Mouse (Mus musculus) limb, embryonic 11.5 days (tissue): ENCODE results near the gene Prr29. TPM values are rescaled to one million over a fixed set of nuclear protein-coding genes. Genes with fewer than 3 reads are reported as not detected.
A peak's percentile ranks its signal among the peaks of the same experiment; 100 is the strongest.
"Not testable (repeated sequence)": the region's sequence is repeated elsewhere in the genome, so short reads cannot be mapped to it uniquely, and the experiment has no call there.

ENCODE experiments used
- ATAC-seq: fragments of 200-750 bp; cut with Nextera tagmentation; 2 replicates; pipeline ENCODE4 v1.8.0; 2017; ENCODE audit warnings: low read depth; ENCODE audit not compliant: insufficient number of reproducible peaks, low FRiP score, low TSS enrichment
- DNase-seq: peaks from one replicate; pipeline ENCODE4 v3.0.0-alpha.2; 2015; ENCODE audit warnings: low spot score
- H3K27ac ChIP-seq: fragments of 300-500 bp; sonication (generic); replicated peaks from 2 replicates; pipeline ENCODE4 v1.5.1; 2014; ENCODE audit warnings: low read depth, mild to moderate bottlenecking, low read length
- H3K27me3 ChIP-seq: fragments of 300-500 bp; sonication (generic); 2 replicates; pipeline ENCODE4 v1.6.1; 2014; ENCODE audit warnings: mild to moderate bottlenecking, low read length, mixed read lengths; ENCODE audit not compliant: control insufficient read depth, insufficient read depth
- H3K36me3 ChIP-seq: fragments of 300-500 bp; sonication (generic); 2 replicates; pipeline ENCODE4 v1.6.1; 2014; ENCODE audit warnings: mild to moderate bottlenecking, low read length, moderate library complexity, mixed read lengths; ENCODE audit not compliant: control insufficient read depth, insufficient read depth
- H3K4me1 ChIP-seq: fragments of 300-500 bp; sonication (generic); 2 replicates; pipeline ENCODE4 v1.6.1; 2014; ENCODE audit warnings: low read length, mixed read lengths; ENCODE audit not compliant: control insufficient read depth, insufficient read depth
- H3K4me2 ChIP-seq: fragments of 300-500 bp; sonication (generic); 2 replicates; pipeline ENCODE4 v1.6.1; 2014; ENCODE audit warnings: low read depth, mild to moderate bottlenecking, moderate library complexity; ENCODE audit not compliant: severe bottlenecking
- H3K4me3 ChIP-seq: fragments of 300-500 bp; sonication (generic); 2 replicates; pipeline ENCODE4 v1.5.1; 2014; ENCODE audit warnings: low read depth, low read length
- H3K9ac ChIP-seq: fragments of 300-500 bp; sonication (generic); 2 replicates; pipeline ENCODE4 v1.6.1; 2014; ENCODE audit warnings: mild to moderate bottlenecking, low read length
- H3K9me3 ChIP-seq: fragments of 300-500 bp; sonication (generic); 2 replicates; pipeline ENCODE4 v1.6.1; 2016; ENCODE audit warnings: low read length; ENCODE audit not compliant: control insufficient read depth
- WGBS: fragments of 180-500 bp; shearing (Covaris S2); extraction: QIAGEN DNeasy Blood & Tissue Kit; methylation state at CpG from one replicate; pipeline ENCODE4 v1.1.7; 2014; 5-methylcytosine and 5-hydroxymethylcytosine counted together
- polyA plus RNA-seq: library from polyadenylated mRNA; unstranded; fragments of >200 nt; fragmentation: Nextera tagmentation; extraction: Ambion mirVana; gene quantifications from 2 replicates; pipeline ENCODE4 v1.2.1, GENCODE M21; 2014

Prr29 gene
- polyA plus RNA-seq, 1 experiment from 2014 or later, result not detected

DNA sequence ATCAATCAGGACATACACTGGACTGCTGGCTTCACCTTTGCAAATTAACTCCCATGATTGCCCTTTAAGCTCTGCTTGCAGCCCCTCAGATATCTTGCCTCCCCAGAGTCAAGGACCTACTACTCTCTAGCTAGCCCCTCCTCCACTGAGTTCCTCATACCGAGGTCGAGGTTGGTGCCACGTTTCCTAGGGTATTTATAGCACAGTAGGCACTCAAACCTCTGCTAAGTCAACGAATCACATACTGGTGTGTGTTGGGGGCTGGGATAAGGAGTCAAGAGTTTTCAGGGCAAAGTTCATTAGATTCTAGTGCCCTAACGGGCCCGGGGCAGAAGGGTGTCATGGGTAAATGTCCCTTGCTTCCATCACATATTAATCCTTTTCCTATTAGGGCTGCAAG, 36.1 kb upstream of the Prr29 start:
- Histone ChIP-seq H3K36me3 (no peaks in the 10 kb centered on the region), H3K9me3 (no peaks in the 10 kb centered on the region), H3K27me3 (no peaks in the 10 kb centered on the region), H3K4me3 (no peak overlapping the region), H3K27ac (no peak overlapping the region), H3K9ac (no peak overlapping the region), H3K4me2 (no peak overlapping the region), H3K4me1 (0 out of 2 replicates have a peak, but pooled peaks cover 2% of the 10 kb centered on the region)
- ATAC-seq, result no peak
- DNase-seq, result no peak
- WGBS, result 66% methylated on average over 6 of the region's 6 CpGs

DNA sequence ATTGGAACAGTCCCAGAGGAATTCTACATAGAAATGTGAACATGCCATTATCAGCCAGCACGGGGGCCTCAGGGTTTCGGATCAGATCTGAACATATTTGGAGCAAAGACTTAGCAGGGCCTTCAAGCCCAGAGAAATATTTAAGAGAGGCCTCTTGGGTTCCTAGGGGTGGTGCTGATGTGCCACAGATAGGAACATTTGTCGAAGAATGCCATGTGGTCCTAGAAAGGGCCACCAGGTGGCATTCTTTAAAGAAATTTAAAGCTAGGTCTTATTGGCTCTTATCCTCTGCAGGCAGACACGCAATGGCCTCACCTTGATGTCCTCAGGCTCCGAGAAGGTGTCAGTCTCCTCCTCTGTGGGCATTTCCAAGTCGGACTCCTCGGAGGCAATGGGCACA, 35.6 kb upstream of the Prr29 start:
- 60% methylated on average over 7 of the region's 7 CpGs for WGBS
- ATAC-seq (no peak), DNase-seq (peak; percentile 48)
- H3K36me3 ChIP-seq, result no peaks in the 10 kb centered on the region
- no peak overlapping the region for H3K4me3 ChIP-seq
- no peak overlapping the region for H3K4me2 ChIP-seq
- 0 out of 2 replicates have a peak, but pooled peaks cover 2% of the 10 kb centered on the region for H3K4me1 ChIP-seq
- H3K27me3 ChIP-seq, result no peaks in the 10 kb centered on the region
- no peak overlapping the region for H3K9ac ChIP-seq
- H3K9me3 ChIP-seq, result no peaks in the 10 kb centered on the region
- no peak overlapping the region for H3K27ac ChIP-seq

GRCm38 (mm10) chr11:106332458-106332857, 32.8 kb upstream of the Prr29 start:
- no peak for ATAC-seq
- no peak overlapping the region for H3K4me2 ChIP-seq
- no peaks in the 10 kb centered on the region for H3K9me3 ChIP-seq
- H3K9ac ChIP-seq, result no peak overlapping the region
- H3K27me3 ChIP-seq, result no peaks in the 10 kb centered on the region
- H3K4me3 ChIP-seq, result no peak overlapping the region
- no peaks in the 10 kb centered on the region for H3K36me3 ChIP-seq
- 0 out of 2 replicates have a peak, but pooled peaks cover 2% of the 10 kb centered on the region for H3K4me1 ChIP-seq
- no peak for DNase-seq
- H3K27ac ChIP-seq, result no peak overlapping the region
- WGBS, result 56% methylated on average over 4 of the region's 4 CpGs

DNA sequence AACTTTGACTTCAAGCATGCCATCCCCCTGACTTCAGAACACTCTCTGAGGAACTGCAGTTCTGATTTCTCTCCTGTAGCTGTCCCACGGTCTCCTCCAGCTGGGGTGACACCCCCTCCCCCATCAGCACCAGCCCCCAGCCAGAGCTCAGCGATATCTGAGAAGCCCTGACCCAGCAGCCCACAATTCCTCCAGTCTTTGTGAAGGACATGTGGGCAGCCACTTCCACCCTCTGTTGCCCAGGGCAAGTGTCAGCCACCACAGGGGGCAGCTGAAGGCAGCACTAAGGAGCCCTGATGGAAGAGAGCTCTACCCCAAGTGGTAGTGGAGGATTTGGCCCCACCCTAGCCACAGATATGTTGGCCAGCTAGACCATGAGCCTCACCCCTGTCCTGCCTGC, 31.2 kb upstream of the Prr29 start:
- Histone ChIP-seq H3K27me3 (no peaks in the 10 kb centered on the region), H3K9ac (no peak overlapping the region), H3K4me3 (no peak overlapping the region), H3K27ac (no peak overlapping the region), H3K9me3 (no peaks in the 10 kb centered on the region), H3K4me1 (0 out of 2 replicates have a peak, but pooled peaks cover 2% of the 10 kb centered on the region), H3K4me2 (no peak overlapping the region), H3K36me3 (no peaks in the 10 kb centered on the region)
- DNase-seq, result no peak
- WGBS, result 9% methylated on average over 2 of the region's 2 CpGs
- no peak for ATAC-seq

- H3K9ac ChIP-seq, result no peak overlapping the region
- 86% methylated on average over 5 of the region's 5 CpGs for WGBS
Measured at GRCm38 (mm10) chr11:106338029-106338428, 27.2 kb upstream of the Prr29 start.

DNA sequence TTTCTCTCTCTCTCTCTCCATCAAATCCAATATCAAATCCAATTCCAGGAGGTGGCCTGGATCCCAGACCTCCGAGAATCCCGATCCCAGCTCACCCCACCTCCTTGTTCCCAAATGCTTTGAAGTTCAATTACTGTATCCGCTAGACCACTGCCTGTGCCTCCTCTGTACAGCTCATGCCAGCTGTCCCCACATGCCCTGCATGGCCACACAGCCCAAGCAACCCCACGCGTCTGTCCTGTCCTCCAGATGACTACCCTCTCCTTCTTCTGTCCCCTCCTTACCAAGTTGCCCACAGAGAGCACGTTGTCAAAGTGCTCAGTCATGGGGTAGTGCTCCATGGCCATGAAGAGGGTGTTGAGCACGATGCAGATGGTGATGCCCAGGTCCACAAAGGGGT, 26.4 kb upstream of the Prr29 start:
- Histone ChIP-seq H3K4me1 (0 out of 2 replicates have a peak, but pooled peaks cover 2% of the 10 kb centered on the region), H3K27ac (no peak overlapping the region), H3K36me3 (no peaks in the 10 kb centered on the region), H3K9me3 (no peaks in the 10 kb centered on the region), H3K9ac (no peak overlapping the region), H3K27me3 (no peaks in the 10 kb centered on the region), H3K4me3 (no peak overlapping the region), H3K4me2 (no peak overlapping the region)
- DNase-seq, result no peak
- no peak for ATAC-seq
- 77% methylated on average over 7 of the region's 7 CpGs for WGBS

More at GRCm38 (mm10) chr11:106338029-106338428, 27.2 kb upstream of the Prr29 start:
- Histone ChIP-seq H3K4me3 (no peak overlapping the region), H3K4me2 (no peak overlapping the region), H3K4me1 (0 out of 2 replicates have a peak, but pooled peaks cover 2% of the 10 kb centered on the region), H3K9me3 (no peaks in the 10 kb centered on the region), H3K36me3 (no peaks in the 10 kb centered on the region), H3K27me3 (no peaks in the 10 kb centered on the region), H3K27ac (no peak overlapping the region)
- no peak for DNase-seq
- ATAC-seq, result no peak

DNA sequence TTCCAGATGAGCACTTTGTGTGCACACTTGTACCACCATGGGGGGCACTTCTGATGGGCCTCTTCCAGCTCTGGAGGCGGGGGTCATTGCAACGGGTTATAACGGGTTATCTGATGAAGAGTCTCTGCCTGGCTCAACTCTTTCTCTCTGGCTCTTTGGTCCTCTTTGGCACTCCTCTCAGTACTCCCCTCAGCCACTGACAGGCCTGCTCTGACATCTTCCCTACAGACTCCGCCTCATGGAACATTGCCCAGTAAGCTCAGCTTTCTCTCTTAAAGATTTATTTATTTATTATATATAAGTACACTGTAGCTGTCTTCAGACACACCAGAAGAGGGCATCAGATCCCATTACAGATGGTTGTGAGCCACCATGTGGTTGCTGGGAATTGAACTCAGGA, 25.9 kb upstream of the Prr29 start:
- H3K27me3 ChIP-seq, H3K36me3 ChIP-seq, H3K9me3 ChIP-seq, H3K4me3 ChIP-seq, H3K4me2 ChIP-seq, ATAC-seq, H3K4me1 ChIP-seq, DNase-seq, H3K27ac ChIP-seq, H3K9ac ChIP-seq: not testable (repeated sequence)
- 90% methylated on average over 4 of the region's 4 CpGs for WGBS

GRCm38 (mm10) chr11:106340990-106341520, 24.2 kb upstream of the Prr29 start:
- no peak for DNase-seq
- Histone ChIP-seq H3K27ac (no peak overlapping the region), H3K27me3 (no peaks in the 10 kb centered on the region), H3K36me3 (no peaks in the 10 kb centered on the region), H3K9ac (no peak overlapping the region), H3K4me2 (no peak overlapping the region), H3K9me3 (no peaks in the 10 kb centered on the region), H3K4me1 (no peaks in the 10 kb centered on the region), H3K4me3 (no peak overlapping the region)
- WGBS, result 86% methylated on average over 9 of the region's 9 CpGs
- ATAC-seq, result no peak

DNA sequence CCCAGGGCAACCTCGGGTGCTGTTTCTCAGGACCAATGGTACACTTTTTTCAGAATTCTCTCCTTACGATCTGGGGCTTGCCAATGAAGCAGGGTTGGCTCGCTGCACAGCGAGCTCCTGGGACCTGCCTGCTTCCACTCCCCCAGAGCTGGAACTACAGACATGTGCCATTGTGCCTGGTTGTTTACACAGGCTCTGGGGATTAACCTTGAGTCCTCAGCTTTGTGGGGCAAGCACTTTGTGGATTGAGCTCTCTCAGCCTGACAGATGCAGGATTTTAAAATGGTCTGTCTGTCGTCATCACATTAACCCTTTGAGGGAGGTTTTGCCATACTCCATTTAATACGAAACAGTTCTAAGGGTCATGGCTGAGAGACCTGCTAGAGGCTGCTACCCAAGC, 20.4 kb upstream of the Prr29 start:
- DNase-seq (no peak), ATAC-seq (no peak)
- Histone ChIP-seq H3K9me3 (no peaks in the 10 kb centered on the region), H3K4me2 (no peak overlapping the region), H3K36me3 (no peaks in the 10 kb centered on the region), H3K27ac (no peak overlapping the region), H3K9ac (no peak overlapping the region), H3K27me3 (no peaks in the 10 kb centered on the region), H3K4me1 (no peaks in the 10 kb centered on the region), H3K4me3 (no peak overlapping the region)
- 55% methylated on average over 6 of the region's 6 CpGs for WGBS
